Mouse (Mus musculus): Measurements from ENCODE around the gene Lingo1. TPM values are rescaled to one million over a fixed set of nuclear protein-coding genes. Genes with fewer than 3 reads are reported as not detected.

Gene Lingo1
- total and polyA plus RNA-seq, 3 experiments, result 0.11 TPM; not detected in 2

DNA sequence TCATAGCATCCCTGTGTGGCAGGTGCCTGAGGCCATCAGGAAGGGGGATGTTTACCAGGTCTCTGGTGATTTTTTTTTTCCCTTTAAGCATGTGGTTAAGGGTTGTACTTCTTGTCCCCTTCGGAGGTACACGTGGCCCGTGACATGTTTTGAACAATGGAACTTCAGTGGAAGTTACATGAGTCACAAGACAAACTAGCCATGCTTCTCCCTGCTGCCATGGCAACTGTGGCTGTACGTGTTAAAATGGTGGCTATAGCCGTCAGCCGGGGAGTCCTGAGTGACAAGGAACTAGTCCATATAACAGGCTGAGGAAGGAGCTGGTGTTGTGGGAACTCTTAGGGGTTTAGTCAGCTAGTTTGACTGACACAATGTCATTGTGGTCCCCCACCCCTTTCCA, 141.1 kb downstream of the Lingo1 start:
- Histone ChIP-seq H3K4me1 (ENCODE audit: insufficient read depth, low read depth, low read length) (no peaks in the 10 kb centered on the region), H3K27me3 (ENCODE audit: insufficient read depth, low read length) (peaks cover 4% of the 10 kb centered on the region), H3K9me3 (replicated peaks) (no peaks in the 10 kb centered on the region), H3K36me3 (replicated peaks) (no peaks in the 10 kb centered on the region), H3K4me3 (ENCODE audit: low read depth, low read length) (no peak overlapping the region)
- ATAC-seq (ENCODE audit: extremely low read depth, insufficient number of reproducible peaks, low FRiP score, poor library complexity, severe bottlenecking), result no peak
- DNase-seq (ENCODE audit: low spot score), result no peak
- TF ChIP-seq CTCF (IDR thresholded peaks at IDR 0.05; ENCODE audit: low read depth, low read length), result no peak
- no peak for TF ChIP-seq POLR2AphosphoS5 (IDR thresholded peaks at IDR 0.05; ENCODE audit: insufficient replicate concordance, low read depth, low read length)
- no peak for TF ChIP-seq GATA2 (IDR thresholded peaks at IDR 0.05; ENCODE audit: borderline replicate concordance, low read depth, low read length)
- TF ChIP-seq TAL1 (conservative IDR thresholded peaks at IDR 0.05; ENCODE audit: low read depth, low read length), result no peak
- TF ChIP-seq GATA1 (IDR thresholded peaks at IDR 0.05; ENCODE audit: borderline replicate concordance, low read length), result no peak

DNA sequence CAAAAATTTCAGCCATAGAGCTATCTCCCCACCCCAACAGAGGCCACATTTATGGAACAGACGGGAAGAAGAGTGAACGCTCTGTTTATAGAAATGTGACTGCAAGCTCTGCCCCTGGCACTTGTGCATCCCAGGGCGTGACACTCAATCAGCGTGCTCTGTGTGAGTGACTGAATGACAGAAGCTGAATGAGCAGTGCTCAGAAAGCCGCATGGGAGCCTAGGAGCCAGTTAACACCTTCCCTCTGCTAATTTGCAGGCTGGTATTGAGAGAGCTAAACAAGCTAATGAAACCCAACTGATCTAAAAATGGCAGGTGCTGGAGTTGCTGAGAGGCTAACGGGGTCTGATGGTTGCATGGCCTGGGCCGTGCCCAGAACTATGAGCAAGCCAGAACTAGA, 143.7 kb downstream of the Lingo1 start:
- no peak for DNase-seq (ENCODE audit: low spot score)
- no peak for ATAC-seq (ENCODE audit: extremely low read depth, insufficient number of reproducible peaks, low FRiP score, poor library complexity, severe bottlenecking)
- TF ChIP-seq TAL1 (conservative IDR thresholded peaks at IDR 0.05; ENCODE audit: low read depth, low read length) (no peak), GATA2 (IDR thresholded peaks at IDR 0.05; ENCODE audit: borderline replicate concordance, low read depth, low read length) (no peak), GATA1 (IDR thresholded peaks at IDR 0.05; ENCODE audit: borderline replicate concordance, low read length) (no peak), CTCF (IDR thresholded peaks at IDR 0.05; ENCODE audit: low read depth, low read length) (no peak), POLR2AphosphoS5 (IDR thresholded peaks at IDR 0.05; ENCODE audit: insufficient replicate concordance, low read depth, low read length) (no peak)
- Histone ChIP-seq H3K27me3 (ENCODE audit: insufficient read depth, low read length) (peaks cover 4% of the 10 kb centered on the region), H3K36me3 (replicated peaks) (no peaks in the 10 kb centered on the region), H3K9me3 (replicated peaks) (no peaks in the 10 kb centered on the region), H3K4me1 (ENCODE audit: insufficient read depth, low read depth, low read length) (no peaks in the 10 kb centered on the region), H3K4me3 (ENCODE audit: low read depth, low read length) (no peak overlapping the region)

DNA sequence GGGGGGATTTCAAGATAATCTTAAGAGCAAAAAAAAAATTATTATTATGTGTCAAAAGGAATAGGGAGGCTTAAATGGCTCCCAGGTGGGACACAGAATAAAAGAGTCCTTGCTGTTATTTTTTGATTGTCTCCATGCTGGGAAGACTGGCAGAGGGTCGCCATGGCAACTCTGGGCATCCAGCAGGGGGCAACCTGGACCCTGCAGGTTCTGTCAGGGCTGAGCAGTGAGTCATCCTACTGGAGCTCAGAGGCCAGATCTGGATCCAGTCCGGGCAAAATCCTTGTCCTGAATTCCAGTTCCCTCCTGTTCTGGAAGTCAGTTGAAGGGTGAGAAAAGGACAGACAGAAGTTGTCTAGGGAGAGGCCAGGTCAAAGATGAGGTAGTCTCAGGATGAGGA, 144.7 kb downstream of the Lingo1 start:
- TF ChIP-seq CTCF (IDR thresholded peaks at IDR 0.05; ENCODE audit: low read depth, low read length), result no peak
- no peak for TF ChIP-seq TAL1 (conservative IDR thresholded peaks at IDR 0.05; ENCODE audit: low read depth, low read length)
- TF ChIP-seq GATA1 (IDR thresholded peaks at IDR 0.05; ENCODE audit: borderline replicate concordance, low read length), result no peak
- no peak for TF ChIP-seq POLR2AphosphoS5 (IDR thresholded peaks at IDR 0.05; ENCODE audit: insufficient replicate concordance, low read depth, low read length)
- TF ChIP-seq GATA2 (IDR thresholded peaks at IDR 0.05; ENCODE audit: borderline replicate concordance, low read depth, low read length), result no peak
- Histone ChIP-seq H3K4me3 (ENCODE audit: low read depth, low read length) (no peak overlapping the region), H3K9me3 (replicated peaks) (no peaks in the 10 kb centered on the region), H3K4me1 (ENCODE audit: insufficient read depth, low read depth, low read length) (no peaks in the 10 kb centered on the region), H3K27me3 (ENCODE audit: insufficient read depth, low read length) (peaks cover 4% of the 10 kb centered on the region), H3K36me3 (replicated peaks) (no peaks in the 10 kb centered on the region)
- DNase-seq (ENCODE audit: low spot score) (no peak), ATAC-seq (ENCODE audit: extremely low read depth, insufficient number of reproducible peaks, low FRiP score, poor library complexity, severe bottlenecking) (no peak)

DNA sequence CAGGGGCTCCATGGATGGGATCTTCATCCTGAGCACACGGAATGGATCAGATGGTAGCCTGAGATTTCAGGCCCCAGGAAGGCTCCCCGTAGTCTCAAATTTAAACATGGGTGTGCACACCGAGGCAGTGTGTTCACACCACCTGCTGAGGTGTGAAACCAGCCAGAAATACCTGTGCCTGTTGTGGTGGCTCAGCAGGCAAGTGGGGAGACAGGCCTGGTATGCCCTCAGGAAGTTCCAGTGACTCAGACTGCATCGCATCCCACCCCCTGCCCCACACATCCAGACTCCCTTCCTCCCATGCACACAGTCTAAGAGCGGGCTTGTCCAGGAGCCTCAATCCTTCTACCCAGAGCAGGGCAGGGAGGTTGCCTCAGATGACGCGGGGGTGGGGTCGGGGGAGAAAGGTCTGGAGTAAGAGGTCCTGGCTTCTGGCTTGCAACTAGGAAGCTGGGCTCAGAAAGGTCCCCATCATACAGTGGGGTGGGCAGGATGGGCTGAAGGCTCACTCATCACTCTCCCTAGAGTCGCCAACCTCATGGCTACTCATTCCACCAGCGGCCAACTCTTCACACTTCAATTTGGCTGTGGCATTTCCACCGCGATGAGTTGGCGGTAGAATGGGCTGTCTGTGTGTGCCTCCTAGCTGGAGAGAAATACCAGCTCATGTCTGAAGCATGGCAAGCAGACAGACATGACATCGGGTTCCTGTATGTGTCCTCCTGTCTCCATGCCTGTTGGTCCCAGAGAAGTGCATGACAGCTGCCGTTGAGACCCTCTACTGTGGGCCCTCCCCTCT, 149.8 kb downstream of the Lingo1 start:
- ATAC-seq (ENCODE audit: extremely low read depth, insufficient number of reproducible peaks, low FRiP score, poor library complexity, severe bottlenecking), result no peak
- Histone ChIP-seq H3K4me1 (ENCODE audit: insufficient read depth, low read depth, low read length) (no peaks in the 10 kb centered on the region), H3K9me3 (replicated peaks) (no peaks in the 10 kb centered on the region), H3K36me3 (replicated peaks) (no peaks in the 10 kb centered on the region), H3K4me3 (ENCODE audit: low read depth, low read length) (no peak overlapping the region), H3K27me3 (ENCODE audit: insufficient read depth, low read length) (peaks cover 4% of the 10 kb centered on the region; the same call in 1 of the 2 replicates)
- TF ChIP-seq GATA2 (IDR thresholded peaks at IDR 0.05; ENCODE audit: borderline replicate concordance, low read depth, low read length) (no peak), GATA1 (IDR thresholded peaks at IDR 0.05; ENCODE audit: borderline replicate concordance, low read length) (no peak), POLR2AphosphoS5 (IDR thresholded peaks at IDR 0.05; ENCODE audit: insufficient replicate concordance, low read depth, low read length) (no peak), CTCF (IDR thresholded peaks at IDR 0.05; ENCODE audit: low read depth, low read length) (no peak), TAL1 (conservative IDR thresholded peaks at IDR 0.05; ENCODE audit: low read depth, low read length) (no peak)
- DNase-seq (ENCODE audit: low spot score), result no peak

DNA sequence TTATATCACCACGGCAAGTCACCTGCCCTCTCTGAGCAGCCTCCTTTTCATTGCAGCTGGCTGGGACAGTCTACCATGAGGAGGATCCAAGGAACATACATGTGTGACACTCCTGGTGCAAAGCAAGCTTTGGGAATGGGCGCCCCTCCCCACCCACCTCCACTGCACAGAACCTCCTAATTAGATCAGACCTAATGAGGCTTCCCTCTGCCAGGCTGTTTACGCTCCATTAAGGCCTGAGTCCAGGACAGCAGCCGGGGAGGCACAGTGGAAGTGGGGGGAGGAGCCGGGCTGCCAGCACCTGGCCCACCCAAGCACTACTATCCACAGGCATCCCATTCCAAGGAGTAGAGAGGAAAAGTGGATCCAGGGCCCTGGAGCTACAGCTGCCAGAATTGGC, 152.8 kb downstream of the Lingo1 start:
- no peak for TF ChIP-seq POLR2AphosphoS5 (IDR thresholded peaks at IDR 0.05; ENCODE audit: insufficient replicate concordance, low read depth, low read length)
- TF ChIP-seq GATA1 (IDR thresholded peaks at IDR 0.05; ENCODE audit: borderline replicate concordance, low read length), result no peak
- TF ChIP-seq TAL1 (conservative IDR thresholded peaks at IDR 0.05; ENCODE audit: low read depth, low read length), result no peak
- TF ChIP-seq CTCF (IDR thresholded peaks at IDR 0.05; ENCODE audit: low read depth, low read length), result no peak
- no peak for TF ChIP-seq GATA2 (IDR thresholded peaks at IDR 0.05; ENCODE audit: borderline replicate concordance, low read depth, low read length)
- no peak overlapping the region for H3K4me3 ChIP-seq (ENCODE audit: low read depth, low read length)
- H3K27me3 ChIP-seq (ENCODE audit: insufficient read depth, low read length), result peaks cover 13% of the 10 kb centered on the region
- H3K9me3 ChIP-seq (replicated peaks), result no peaks in the 10 kb centered on the region
- DNase-seq (ENCODE audit: low spot score) (no peak), ATAC-seq (ENCODE audit: extremely low read depth, insufficient number of reproducible peaks, low FRiP score, poor library complexity, severe bottlenecking) (no peak)
- peaks cover 2% of the 10 kb centered on the region; the same call in 1 of the 2 replicates for H3K4me1 ChIP-seq (ENCODE audit: insufficient read depth, low read depth, low read length)
- no peaks in the 10 kb centered on the region for H3K36me3 ChIP-seq (replicated peaks)

DNA sequence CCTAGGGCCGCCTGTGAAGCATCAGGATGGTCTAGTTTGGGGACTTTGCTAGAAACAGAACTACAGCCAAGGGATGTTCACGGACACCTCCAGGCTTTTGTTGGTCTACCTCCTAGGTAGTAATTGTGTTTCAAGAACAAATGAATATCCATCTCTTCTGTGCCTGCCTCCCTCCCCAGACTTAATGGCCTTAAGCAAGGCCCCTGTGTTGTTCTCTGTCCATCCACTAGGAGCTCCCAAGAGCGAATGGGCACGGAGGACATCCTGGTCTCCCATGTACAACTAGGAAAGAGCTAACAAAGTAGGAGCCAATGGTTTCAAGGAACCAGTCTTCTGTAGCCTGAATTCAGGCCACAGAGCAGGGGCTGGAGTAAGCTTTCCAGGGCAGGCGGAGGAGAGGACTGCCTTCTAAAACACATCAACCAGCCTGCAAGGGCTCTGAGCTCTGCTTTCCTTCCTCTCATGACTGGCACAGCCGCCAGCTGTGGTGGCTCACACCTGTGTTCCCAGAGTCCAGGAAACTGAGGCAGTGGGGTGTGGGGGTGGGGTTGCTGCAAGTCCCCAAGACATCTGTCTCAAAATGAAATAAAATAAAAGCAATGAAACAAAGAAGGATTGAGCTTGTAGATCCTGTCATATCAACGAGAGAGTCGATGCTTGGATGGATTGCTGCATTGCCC, 157.9 kb downstream of the Lingo1 start:
- ATAC-seq (ENCODE audit: extremely low read depth, insufficient number of reproducible peaks, low FRiP score, poor library complexity, severe bottlenecking) (no peak), DNase-seq (ENCODE audit: low spot score) (no peak)
- H3K9me3 ChIP-seq (replicated peaks), result peaks cover 17% of the 10 kb centered on the region
- no peaks in the 10 kb centered on the region for H3K36me3 ChIP-seq (replicated peaks)
- H3K4me1 ChIP-seq (ENCODE audit: insufficient read depth, low read depth, low read length), result peaks cover 2% of the 10 kb centered on the region; the same call in 1 of the 2 replicates
- peaks cover 15% of the 10 kb centered on the region for H3K27me3 ChIP-seq (ENCODE audit: insufficient read depth, low read length)
- TF ChIP-seq GATA1 (IDR thresholded peaks at IDR 0.05; ENCODE audit: borderline replicate concordance, low read length), result no peak
- no peak for TF ChIP-seq CTCF (IDR thresholded peaks at IDR 0.05; ENCODE audit: low read depth, low read length)
- TF ChIP-seq POLR2AphosphoS5 (IDR thresholded peaks at IDR 0.05; ENCODE audit: insufficient replicate concordance, low read depth, low read length), result no peak
- TF ChIP-seq GATA2 (IDR thresholded peaks at IDR 0.05; ENCODE audit: borderline replicate concordance, low read depth, low read length), result no peak
- no peak for TF ChIP-seq TAL1 (conservative IDR thresholded peaks at IDR 0.05; ENCODE audit: low read depth, low read length)
- no peak overlapping the region for H3K4me3 ChIP-seq (ENCODE audit: low read depth, low read length)

Measured in G1E (cell line).